Mouse (Mus musculus): ENCODE data around the gene Kcmf1.

- no peak for TF ChIP-seq CTCF (IDR thresholded peaks at IDR 0.05; ENCODE audit: low read depth, low read length)
- no peak for TF ChIP-seq POLR2A (IDR thresholded peaks at IDR 0.05; ENCODE audit: insufficient read depth, low read length)
- TF ChIP-seq EP300 (IDR thresholded peaks at IDR 0.05; ENCODE audit: insufficient read depth, low read depth, low read length): no peak
Measured at GRCm38 (mm10) chr6:72916330-72916729, 16.6 kb upstream of the Kcmf1 start.

All from ES-Bruce4 (cell line).